In genomic region chr1:54907066-54907639, GRCm38 (mm10) we compare ENCODE assay signal across 10 mouse cellular contexts. TPM values are rescaled to one million over a fixed set of nuclear protein-coding genes. Genes with fewer than 3 reads are reported as not detected.
DNase-seq lines count a peak whose midpoint lies in the region; ATAC-seq and TF ChIP-seq lines count a peak whose summit lies in the region.
"Had no signal": no experiment of that assay in that cellular context is flagged by ENCODE, and none has a peak within 500 bp of the region (broad histone marks: within the 10 kb centered on the region; RNA-seq: fewer than 3 reads in every experiment).

No protein-coding gene starts in this region.

- no peaks in the 10 kb centered on the region for H3K9me3 ChIP-seq in heart, embryonic 12.5 days (replicated peaks)
- no peaks in the 10 kb centered on the region for H3K9me3 ChIP-seq in forebrain, embryonic 14.5 days (replicated peaks; ENCODE audit: control insufficient read depth, low read length)
- no peaks in the 10 kb centered on the region for H3K9me3 ChIP-seq in neural tube, embryonic 13.5 days

- no peak for TF ChIP-seq EP300 in heart, adult 2 months (IDR thresholded peaks at IDR 0.05; ENCODE audit: insufficient read depth, low read depth, low read length)

- H3K4me1 ChIP-seq in heart, embryonic 12.5 days (replicated peaks) = peaks cover 39% of the 10 kb centered on the region
- peaks cover 10% of the 10 kb centered on the region for H3K4me1 ChIP-seq in heart, adult 2 months (ENCODE audit: control insufficient read depth, insufficient read depth, low read length)
- peaks cover 3% of the 10 kb centered on the region for H3K4me1 ChIP-seq in forebrain, embryonic 14.5 days (ENCODE audit: control insufficient read depth, insufficient read depth, low read length)
- peaks cover 31% of the 10 kb centered on the region for H3K4me1 ChIP-seq in neural tube, embryonic 13.5 days (replicated peaks)

- no peak overlapping the region for H3K9ac ChIP-seq in heart, embryonic 12.5 days
- H3K9ac ChIP-seq in heart, adult 2 months (ENCODE audit: low read depth, low read length) = no peak overlapping the region
- H3K9ac ChIP-seq in forebrain, embryonic 14.5 days (ENCODE audit: low read length) = no peak overlapping the region
- H3K9ac ChIP-seq in neural tube, embryonic 13.5 days = no peak overlapping the region
- H3K9ac ChIP-seq: liver, embryonic 14.5 days had no signal

- no peak overlapping the region for H3K4me3 ChIP-seq in heart, embryonic 12.5 days
- no peak overlapping the region for H3K4me3 ChIP-seq in heart, adult 2 months
- H3K4me3 ChIP-seq in forebrain, embryonic 14.5 days (ENCODE audit: low read depth, low read length) = no peak overlapping the region
- no peak overlapping the region for H3K4me3 ChIP-seq in neural tube, embryonic 13.5 days

- WGBS in heart, embryonic 12.5 days = 51% methylated on average over 15 of the region's 15 CpGs
- WGBS in heart, adult 2 months = 78% methylated on average over 15 of the region's 15 CpGs
- WGBS in forebrain, embryonic 14.5 days = 37% methylated on average over 15 of the region's 15 CpGs
- WGBS in neural tube, embryonic 13.5 days = 59% methylated on average over 15 of the region's 15 CpGs

- no peaks in the 10 kb centered on the region for H3K27me3 ChIP-seq in heart, embryonic 12.5 days (replicated peaks)
- H3K27me3 ChIP-seq in heart, adult 2 months (ENCODE audit: control insufficient read depth, insufficient read depth, low read length) = no peaks in the 10 kb centered on the region
- H3K27me3 ChIP-seq in forebrain, embryonic 14.5 days (replicated peaks; ENCODE audit: control insufficient read depth, insufficient read depth, low read length) = no peaks in the 10 kb centered on the region
- no peaks in the 10 kb centered on the region for H3K27me3 ChIP-seq in neural tube, embryonic 13.5 days

- no peak for TF ChIP-seq CTCF in heart, adult 2 months (IDR thresholded peaks at IDR 0.05)

- no peak overlapping the region for H3K27ac ChIP-seq in heart, embryonic 12.5 days (ENCODE audit: poor library complexity, severe bottlenecking)
- no peak overlapping the region for H3K27ac ChIP-seq in heart, adult 2 months
- H3K27ac ChIP-seq in forebrain, embryonic 14.5 days (ENCODE audit: low read depth, low read length) = no peak overlapping the region
- peak overlapping the region; percentile 61; the same call in 1 of the 2 replicates for H3K27ac ChIP-seq in neural tube, embryonic 13.5 days (replicated peaks)
- H3K27ac ChIP-seq: liver, embryonic 14.5 days had no signal

- no peaks in the 10 kb centered on the region; the same call in 1 of the 2 replicates for H3K79me2 ChIP-seq in heart, adult 2 months (replicated peaks; ENCODE audit: control insufficient read depth, insufficient read depth, low read length)

- ATAC-seq in heart, embryonic 12.5 days (ENCODE audit: insufficient number of reproducible peaks, low FRiP score) = no peak
- no peak for ATAC-seq in forebrain, embryonic 14.5 days
- no peak for ATAC-seq in neural tube, embryonic 13.5 days (ENCODE audit: low read depth)

- intact Hi-C loops in heart, adult 2 months (cut with DNase I) = no loop called here

- DNase-seq in heart, adult 2 months = no peak
- peak; percentile 77 for DNase-seq in CD4-positive, CD25-positive, alpha-beta regulatory T cell, adult 2 months (ENCODE audit: low read depth, low spot score)
- DNase-seq in forebrain, embryonic 14.5 days (ENCODE audit: low spot score) = no peak
- DNase-seq in c-Kit-positive CD71-positive TER-119-positive erythroid progenitor cells, embryonic 14.5 days (ENCODE audit: low spot score) = no peak
- no peak for DNase-seq in adrenal gland, postnatal 25 days
- DNase-seq in layer of hippocampus, adult 11-12 months (ENCODE audit: low spot score) = no peak
- DNase-seq: gastrocnemius, postnatal 25 days had no signal

- TF ChIP-seq POLR2A in heart, adult 2 months (IDR thresholded peaks at IDR 0.05; ENCODE audit: insufficient read depth, low read depth, low read length) = no peak

- peak overlapping the region; percentile 21 for H3K4me2 ChIP-seq in heart, embryonic 12.5 days
- peak overlapping the region; percentile 20; the same call in 1 of the 2 replicates for H3K4me2 ChIP-seq in forebrain, embryonic 14.5 days (ENCODE audit: low read length)
- 0 out of 2 replicates have a peak overlapping the region, but pooled peaks have one; percentile 3 for H3K4me2 ChIP-seq in neural tube, embryonic 13.5 days

- no peaks in the 10 kb centered on the region for H3K36me3 ChIP-seq in heart, embryonic 12.5 days
- H3K36me3 ChIP-seq in heart, adult 2 months (ENCODE audit: control insufficient read depth, insufficient read depth, low read length) = peaks cover 2% of the 10 kb centered on the region; the same call in 1 of the 2 replicates
- H3K36me3 ChIP-seq in forebrain, embryonic 14.5 days (ENCODE audit: control insufficient read depth, insufficient read depth, low read length) = no peaks in the 10 kb centered on the region
- H3K36me3 ChIP-seq in neural tube, embryonic 13.5 days = no peaks in the 10 kb centered on the region

RNA-seq across cellular contexts. Expression of gene Ankrd44, which starts 19.0 kb away (rescaled TPM):
- polyA plus RNA-seq in heart, embryonic 12.5 days (2016; fragmentation: Nextera tagmentation; extraction: Ambion mirVana) = 11.0 and 11.7 TPM in 2 replicates
- total RNA-seq in heart, adult 2 months (2021) = 10 to 100 TPM; 10.2 to 10.7 TPM
- 10.2 and 14.8 TPM in 2 replicates for polyA plus RNA-seq in heart, adult 2 months (2012; rRNA removed)
- 18.9 and 24.4 TPM in 2 replicates for polyA plus RNA-seq in forebrain, embryonic 14.5 days (2014; fragmentation: Nextera tagmentation; extraction: Ambion mirVana)
- polyA plus RNA-seq in neural tube, embryonic 13.5 days (2015; fragmentation: Nextera tagmentation; extraction: Ambion mirVana) = 16.7 and 24.2 TPM in 2 replicates
- 13.1 and 20.4 TPM in 2 replicates for total RNA-seq in adrenal gland, postnatal 25 days (2021)
